ENCODE assay signal across 19 mouse cellular contexts in genomic region chr2:167086836-167087235, GRCm38 (mm10).
"Had no signal": no experiment of that assay in that cellular context is flagged by ENCODE, and none has a peak within 500 bp of the region (broad histone marks: within the 10 kb centered on the region; RNA-seq: fewer than 3 reads in every experiment).

No protein-coding gene starts in this region.

- H3K27ac ChIP-seq: intestine, embryonic 15.5 days; kidney, postnatal 0 days; limb, embryonic 12.5 days; limb, embryonic 15.5 days; liver, embryonic 14.5 days; midbrain, embryonic 10.5 days; midbrain, embryonic 15.5 days; neural tube, embryonic 12.5 days; neural tube, embryonic 15.5 days had no signal

- H3K27me3 ChIP-seq: intestine, embryonic 15.5 days; limb, embryonic 12.5 days; limb, embryonic 15.5 days; midbrain, embryonic 15.5 days; neural tube, embryonic 12.5 days; neural tube, embryonic 15.5 days had no signal

- H3K36me3 ChIP-seq: intestine, embryonic 15.5 days; limb, embryonic 12.5 days; limb, embryonic 15.5 days; midbrain, embryonic 10.5 days; midbrain, embryonic 15.5 days; neural tube, embryonic 12.5 days; neural tube, embryonic 15.5 days had no signal

- H3K4me2 ChIP-seq: intestine, embryonic 15.5 days; limb, embryonic 12.5 days; limb, embryonic 15.5 days; liver, embryonic 11.5 days; lung, embryonic 14.5 days; midbrain, embryonic 15.5 days; neural tube, embryonic 12.5 days; neural tube, embryonic 15.5 days had no signal

- H3K4me1 ChIP-seq: limb, embryonic 15.5 days had no signal

- H3K9ac ChIP-seq: intestine, embryonic 15.5 days; limb, embryonic 12.5 days; limb, embryonic 15.5 days; liver, embryonic 14.5 days; liver, postnatal 0 days; lung, embryonic 14.5 days; midbrain, embryonic 15.5 days; neural tube, embryonic 12.5 days; neural tube, embryonic 15.5 days had no signal

- DNase-seq: left cerebral cortex, postnatal 4 days; liver, postnatal 0 days; lung, embryonic 14.5 days; right cerebral cortex, adult 18-20 months; right cerebral cortex, postnatal 25 days; thymus, adult 18-20 months; thymus, postnatal 36 days had no signal

- H3K4me3 ChIP-seq: intestine, embryonic 15.5 days; limb, embryonic 12.5 days; limb, embryonic 15.5 days; megakaryocyte, embryonic 14.5 days; midbrain, embryonic 10.5 days; midbrain, embryonic 15.5 days; neural tube, embryonic 12.5 days; neural tube, embryonic 15.5 days had no signal

- H3K9me3 ChIP-seq: intestine, embryonic 15.5 days; limb, embryonic 12.5 days; limb, embryonic 15.5 days; midbrain, embryonic 10.5 days; midbrain, embryonic 15.5 days; neural tube, embryonic 12.5 days; neural tube, embryonic 15.5 days had no signal

- ATAC-seq: intestine, embryonic 15.5 days; liver, postnatal 0 days; lung, postnatal 0 days; midbrain, embryonic 15.5 days had no signal
